Mouse (Mus musculus): Measurements from ENCODE around the gene Pglyrp1.

The Pglyrp1 gene

GRCm38 (mm10) chr7:18926041-18926790 lies 55.1 kb downstream of the Pglyrp1 start:
- no peak for DNase-seq (ENCODE audit: low read depth in 1 of 2, low spot score in 2 of 2)

- no peak for DNase-seq (ENCODE audit: low read depth in 1 of 2, low spot score in 2 of 2)
These were observed 55.8 kb downstream of the Pglyrp1 start for GRCm38 (mm10) chr7:18926911-18927310.

- no peak for DNase-seq (ENCODE audit: low read depth in 1 of 2, low spot score in 2 of 2)
These were observed 56.6 kb downstream of the Pglyrp1 start for GRCm38 (mm10) chr7:18927759-18928158.
